Mouse (Mus musculus) MEL (cell line): ENCODE measurements around the gene Runx3.

Experiments used
- CHD2 ChIP-seq: IDR thresholded peaks from 2 replicates; pipeline ENCODE4 v1.6.1; 2011; ENCODE audit warnings: low read length, improper control_type of control experiment
- CTCF ChIP-seq, 3 experiments: IDR thresholded peaks in 2 of 3; conservative IDR thresholded peaks in 1 of 3; 2 replicates each; pipeline ENCODE4 v1.5.1; 2011 to 2012; ENCODE audit warnings: low read length in 3 of 3, low read depth in 2 of 3, mild to moderate bottlenecking in 2 of 3, improper control_type of control experiment in 1 of 3, inconsistent platforms in 1 of 3, mixed read lengths in 1 of 3, moderate library complexity in 1 of 3; ENCODE audit not compliant: control insufficient read depth in 1 of 3, insufficient read depth in 1 of 3, poor library complexity in 1 of 3, severe bottlenecking in 1 of 3
- GABPA ChIP-seq: IDR thresholded peaks from 2 replicates; pipeline ENCODE4 v1.6.1; 2012; ENCODE audit warnings: low read depth, mild to moderate bottlenecking, inconsistent platforms, low read length, improper control_type of control experiment, moderate library complexity
- GATA1 ChIP-seq: IDR thresholded peaks from 2 replicates; pipeline ENCODE4 v1.6.1; 2011; ENCODE audit warnings: low read depth, low read length, improper control_type of control experiment
- JUND ChIP-seq: IDR thresholded peaks from 2 replicates; pipeline ENCODE4 v1.6.1; 2011; ENCODE audit warnings: low read depth, mild to moderate bottlenecking, improper control_type of control experiment, low read length
- MAFK ChIP-seq: IDR thresholded peaks from 2 replicates; pipeline ENCODE4 v1.6.1; 2011; ENCODE audit warnings: low read depth, mild to moderate bottlenecking, low read length, improper control_type of control experiment, borderline replicate concordance
- NELFE ChIP-seq: IDR thresholded peaks from 2 replicates; pipeline ENCODE4 v1.6.1; 2011; ENCODE audit warnings: low read depth, low read length, improper control_type of control experiment
- POLR2A ChIP-seq, 2 experiments: IDR thresholded peaks; 2 replicates each; pipeline ENCODE4 v1.6.1; 2011 to 2012; ENCODE audit warnings: low read length in 2 of 2, mild to moderate bottlenecking in 2 of 2, control low read depth in 1 of 2, improper control_type of control experiment in 1 of 2, low read depth in 1 of 2, moderate library complexity in 1 of 2; ENCODE audit not compliant: control insufficient read depth in 1 of 2, insufficient read depth in 1 of 2, poor library complexity in 1 of 2
- POLR2AphosphoS5 ChIP-seq: IDR thresholded peaks from 2 replicates; pipeline ENCODE4 v1.6.1; 2012; ENCODE audit warnings: low read depth, borderline replicate concordance, mild to moderate bottlenecking, inconsistent platforms, low read length, moderate library complexity, mixed read lengths
- RAD21 ChIP-seq: IDR thresholded peaks from 2 replicates; pipeline ENCODE4 v1.6.1; 2011; ENCODE audit warnings: mild to moderate bottlenecking, low read depth, low read length, improper control_type of control experiment
- TBP ChIP-seq: IDR thresholded peaks from 2 replicates; pipeline ENCODE4 v1.8.0; 2011; ENCODE audit warnings: low read depth, low read length, improper control_type of control experiment
- TCF12 ChIP-seq: IDR thresholded peaks from 2 replicates; pipeline ENCODE4 v1.6.1; 2014; ENCODE audit warnings: low read depth, mild to moderate bottlenecking, inconsistent platforms, low read length, improper control_type of control experiment, moderate library complexity
- ZKSCAN1 ChIP-seq: IDR thresholded peaks from 2 replicates; pipeline ENCODE4 v1.6.1; 2012; ENCODE audit warnings: low read depth, mild to moderate bottlenecking, inconsistent platforms, low read length, improper control_type of control experiment, moderate library complexity

- TF ChIP-seq POLR2A (IDR thresholded peaks at IDR 0.05; ENCODE audit: control insufficient read depth in 1 of 2, insufficient read depth in 1 of 2, low read depth in 1 of 2, low read length in 2 of 2, poor library complexity in 1 of 2) (no peak), CTCF (IDR thresholded peaks at IDR 0.05 in 2 of 3, conservative IDR thresholded peaks at IDR 0.05 in 1 of 3; ENCODE audit: control insufficient read depth in 1 of 3, insufficient read depth in 1 of 3, low read depth in 2 of 3, low read length in 3 of 3, poor library complexity in 1 of 3, severe bottlenecking in 1 of 3) (no peak), NELFE (no peak), ZKSCAN1 (no peak), CHD2 (no peak), POLR2AphosphoS5 (no peak), TBP (no peak), TCF12 (no peak), GATA1 (no peak), MAFK (no peak), JUND (no peak), GABPA (no peak), RAD21 (no peak)
Observed at GRCm38 (mm10) chr4:135226008-135226667, 105.7 kb downstream of the Runx3 start.
